Mouse (Mus musculus): ENCODE measurements around the gene Pqlc3.

DNA sequence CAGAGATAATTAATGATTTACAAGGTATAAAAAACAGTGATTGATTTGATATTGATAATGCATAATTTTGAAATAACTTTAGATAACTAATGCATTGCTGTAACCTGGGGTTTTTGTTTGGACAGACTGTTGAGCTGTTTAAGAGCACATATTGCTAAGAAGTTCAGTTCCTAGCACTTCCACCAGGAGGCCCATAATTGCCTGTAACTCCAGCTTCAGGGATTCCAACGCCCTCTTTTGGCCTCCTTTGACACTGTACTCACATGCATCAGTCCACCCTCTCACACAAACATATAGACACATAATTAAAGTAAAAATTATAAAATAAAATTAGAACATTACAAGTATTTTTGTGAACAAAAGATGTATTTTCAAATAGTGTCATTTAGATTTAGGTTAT is 41.4 kb downstream of the Pqlc3 start:
- no peak for TF ChIP-seq CTCF (IDR thresholded peaks at IDR 0.05; ENCODE audit: low read depth, low read length)
- no peak for TF ChIP-seq GATA1 (IDR thresholded peaks at IDR 0.05; ENCODE audit: borderline replicate concordance, low read length)
- TF ChIP-seq POLR2AphosphoS5 (IDR thresholded peaks at IDR 0.05; ENCODE audit: insufficient replicate concordance, low read depth, low read length): no peak
- TF ChIP-seq TAL1 (conservative IDR thresholded peaks at IDR 0.05; ENCODE audit: low read depth, low read length): no peak
